In the genomic region with DNA sequence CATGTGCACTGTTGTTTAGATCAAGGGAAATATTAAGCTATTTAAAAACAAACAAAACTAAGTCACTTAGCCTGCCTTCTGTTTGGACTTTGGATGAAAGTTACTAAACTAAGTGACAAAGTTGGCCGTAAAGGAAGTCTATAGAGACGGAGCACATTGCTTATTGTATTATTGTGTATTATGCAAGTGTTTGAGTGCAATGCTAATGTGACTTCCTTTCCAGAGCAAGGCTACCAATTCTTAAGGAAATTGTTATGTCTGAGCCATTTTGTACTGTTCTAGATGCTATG, we compare ENCODE assay signal across 8 mouse cellular contexts. TPM values are rescaled to one million over a fixed set of nuclear protein-coding genes. Genes with fewer than 3 reads are reported as not detected.
DNase-seq lines count a peak whose midpoint lies in the region; ATAC-seq and TF ChIP-seq lines count a peak whose summit lies in the region.

No protein-coding gene starts in this region.

- TF ChIP-seq POLR2A in cortical plate, adult 2 months (IDR thresholded peaks at IDR 0.05; ENCODE audit: extremely low read depth, insufficient read depth, low read length), result no peak

- no peaks in the 10 kb centered on the region for H3K36me3 ChIP-seq in heart, embryonic 15.5 days
- no peaks in the 10 kb centered on the region for H3K36me3 ChIP-seq in hindbrain, embryonic 14.5 days (replicated peaks; ENCODE audit: control insufficient read depth, insufficient read depth)
- H3K36me3 ChIP-seq in midbrain, embryonic 12.5 days, result no peaks in the 10 kb centered on the region

- H3K4me1 ChIP-seq in heart, embryonic 15.5 days (replicated peaks), result peaks cover 16% of the 10 kb centered on the region
- peaks cover 1% of the 10 kb centered on the region; the same call in 1 of the 2 replicates for H3K4me1 ChIP-seq in cortical plate, adult 2 months (ENCODE audit: control insufficient read depth, insufficient read depth, low read length)
- H3K4me1 ChIP-seq in hindbrain, embryonic 14.5 days (replicated peaks; ENCODE audit: control insufficient read depth, insufficient read depth, low read length), result peaks cover 7% of the 10 kb centered on the region; the same call in 1 of the 2 replicates
- H3K4me1 ChIP-seq in midbrain, embryonic 12.5 days, result no peaks in the 10 kb centered on the region

- H3K4me3 ChIP-seq in heart, embryonic 15.5 days, result peak overlapping the region; percentile 89
- H3K4me3 ChIP-seq in cortical plate, adult 2 months (ENCODE audit: insufficient read depth, low read length), result peak overlapping the region; percentile 81
- peak overlapping the region; percentile 50 for H3K4me3 ChIP-seq in hindbrain, embryonic 14.5 days (replicated peaks; ENCODE audit: low read length)
- H3K4me3 ChIP-seq in midbrain, embryonic 12.5 days, result 0 out of 2 replicates have a peak overlapping the region, but pooled peaks have one; percentile 62

- TF ChIP-seq CTCF in cortical plate, adult 2 months (IDR thresholded peaks at IDR 0.05; ENCODE audit: extremely low read depth, insufficient read depth, low read length), result no peak

- intact Hi-C loops in heart, postnatal 36 days (cut with DNase I), result loop anchor here (2.0 to 10.0 kb wide), 4 partner anchors 129 to 1741 kb away; a partner anchor contains a TSS

- H3K9ac ChIP-seq in heart, embryonic 15.5 days, result peak overlapping the region; percentile 78
- H3K9ac ChIP-seq in hindbrain, embryonic 14.5 days, result peak overlapping the region; percentile 60; the same call in 1 of the 2 replicates
- no peak overlapping the region for H3K9ac ChIP-seq in midbrain, embryonic 12.5 days (replicated peaks)

- WGBS in heart, embryonic 15.5 days, result 10% methylated on average over 2 of the region's 2 CpGs
- WGBS in hindbrain, embryonic 14.5 days, result 52% methylated on average over 2 of the region's 2 CpGs
- WGBS in midbrain, embryonic 12.5 days, result 72% methylated on average over 2 of the region's 2 CpGs

- no peaks in the 10 kb centered on the region for H3K27me3 ChIP-seq in heart, embryonic 15.5 days
- H3K27me3 ChIP-seq in hindbrain, embryonic 14.5 days (ENCODE audit: control insufficient read depth, insufficient read depth, low read length), result no peaks in the 10 kb centered on the region; the same call in 1 of the 2 replicates
- peaks cover 31% of the 10 kb centered on the region for H3K27me3 ChIP-seq in midbrain, embryonic 12.5 days

- H3K27ac ChIP-seq in heart, embryonic 15.5 days, result peak overlapping the region; percentile 96
- peak overlapping the region; percentile 86 for H3K27ac ChIP-seq in cortical plate, adult 2 months (ENCODE audit: insufficient read depth, low read length)
- H3K27ac ChIP-seq in hindbrain, embryonic 14.5 days, result no peak overlapping the region
- no peak overlapping the region for H3K27ac ChIP-seq in midbrain, embryonic 12.5 days (replicated peaks)

- DNase-seq in heart, postnatal 36 days, result no peak
- no peak for DNase-seq in hindbrain, embryonic 14.5 days (ENCODE audit: low spot score)
- DNase-seq in ovary, postnatal 36 days (ENCODE audit: low spot score), result no peak
- DNase-seq in thymus, postnatal 10 days (ENCODE audit: low spot score in 2 of 2), result no peak
- DNase-seq in testis, postnatal 10 days (ENCODE audit: low spot score), result no peak

- peak overlapping the region; percentile 68 for H3K4me2 ChIP-seq in heart, embryonic 15.5 days
- H3K4me2 ChIP-seq in hindbrain, embryonic 14.5 days (replicated peaks), result peak overlapping the region; percentile 81
- H3K4me2 ChIP-seq in midbrain, embryonic 12.5 days (replicated peaks), result no peak overlapping the region

- no peak for ATAC-seq in heart, embryonic 15.5 days (replicated peaks; ENCODE audit: insufficient number of reproducible peaks, insufficient read depth, low FRiP score, low read depth)
- ATAC-seq in hindbrain, embryonic 14.5 days (ENCODE audit: low FRiP score), result no peak
- ATAC-seq in midbrain, embryonic 12.5 days (ENCODE audit: low FRiP score, low read depth), result no peak

- no peaks in the 10 kb centered on the region for H3K9me3 ChIP-seq in heart, embryonic 15.5 days (replicated peaks)
- no peaks in the 10 kb centered on the region for H3K9me3 ChIP-seq in hindbrain, embryonic 14.5 days (ENCODE audit: control insufficient read depth, low read length)
- no peaks in the 10 kb centered on the region for H3K9me3 ChIP-seq in midbrain, embryonic 12.5 days

RNA-seq across cellular contexts. Expression of a gene that starts 21.8 kb away (rescaled TPM):
- 88.9 and 98.0 TPM in 2 replicates for polyA plus RNA-seq in heart, embryonic 15.5 days (2015; fragmentation: Nextera tagmentation; extraction: Ambion mirVana)
- 10 to 100 TPM; 57.7 to 73.6 TPM for total RNA-seq in heart, postnatal 36 days (2021)
- 308 and 319 TPM in 2 replicates for polyA plus RNA-seq in cortical plate, adult 2 months (2012; rRNA removed)
- 30.7 and 32.8 TPM in 2 replicates for polyA plus RNA-seq in hindbrain, embryonic 14.5 days (2014; fragmentation: Nextera tagmentation; extraction: Ambion mirVana)
- 15.2 and 20.5 TPM in 2 replicates for polyA plus RNA-seq in midbrain, embryonic 12.5 days (2016; fragmentation: Nextera tagmentation; extraction: Ambion mirVana)

Comparison
In these comparisons a context has a peak if more than half of its experiments do, and no peak if none do; other contexts are left out.
1. H3K27ac ChIP-seq: peak in heart, embryonic 15.5 days (single experiment) and cortical plate, adult 2 months (single experiment); none in hindbrain, embryonic 14.5 days (single experiment) and midbrain, embryonic 12.5 days (single experiment).
2. Peak in every context shown above with its lines, with median percentiles within 50 percentile points of each other: H3K4me3 ChIP-seq.